Mouse (Mus musculus): ENCODE data around the gene Kcnmb1. TPM values are rescaled to one million over a fixed set of nuclear protein-coding genes. Genes with fewer than 3 reads are reported as not detected.

Kcnmb1 gene
- total and polyA plus RNA-seq, 3 experiments: 0.16 TPM; not detected in 2

- Histone ChIP-seq H3K9me3 (replicated peaks) (peaks cover 17% of the 10 kb centered on the region), H3K4me1 (ENCODE audit: insufficient read depth, low read depth, low read length) (peaks cover 21% of the 10 kb centered on the region), H3K4me3 (ENCODE audit: low read depth, low read length) (no peak overlapping the region; the same call in 1 of the 2 replicates), H3K36me3 (replicated peaks) (no peaks in the 10 kb centered on the region), H3K27me3 (ENCODE audit: insufficient read depth, low read length) (peaks cover 5% of the 10 kb centered on the region; the same call in 1 of the 2 replicates)
- no peak for DNase-seq (ENCODE audit: low spot score)
- ATAC-seq (ENCODE audit: extremely low read depth, insufficient number of reproducible peaks, low FRiP score, poor library complexity, severe bottlenecking): peak; percentile 38
- TF ChIP-seq TAL1 (conservative IDR thresholded peaks at IDR 0.05; ENCODE audit: low read depth, low read length): no peak
- TF ChIP-seq CTCF (IDR thresholded peaks at IDR 0.05; ENCODE audit: low read depth, low read length): no peak
- TF ChIP-seq POLR2AphosphoS5 (IDR thresholded peaks at IDR 0.05; ENCODE audit: insufficient replicate concordance, low read depth, low read length): no peak
- no peak for TF ChIP-seq GATA2 (IDR thresholded peaks at IDR 0.05; ENCODE audit: borderline replicate concordance, low read depth, low read length)
- no peak for TF ChIP-seq GATA1 (IDR thresholded peaks at IDR 0.05; ENCODE audit: borderline replicate concordance, low read length)
These were observed 24.1 kb upstream of the Kcnmb1 start for GRCm38 (mm10) chr11:33938561-33939274.

GRCm38 (mm10) chr11:33939456-33940113, 23.2 kb upstream of the Kcnmb1 start:
- Histone ChIP-seq H3K36me3 (replicated peaks) (no peaks in the 10 kb centered on the region), H3K27me3 (ENCODE audit: insufficient read depth, low read length) (peaks cover 5% of the 10 kb centered on the region; the same call in 1 of the 2 replicates), H3K4me3 (ENCODE audit: low read depth, low read length) (no peak overlapping the region), H3K4me1 (ENCODE audit: insufficient read depth, low read depth, low read length) (peaks cover 25% of the 10 kb centered on the region), H3K9me3 (replicated peaks) (peaks cover 12% of the 10 kb centered on the region)
- no peak for TF ChIP-seq CTCF (IDR thresholded peaks at IDR 0.05; ENCODE audit: low read depth, low read length)
- TF ChIP-seq POLR2AphosphoS5 (IDR thresholded peaks at IDR 0.05; ENCODE audit: insufficient replicate concordance, low read depth, low read length): no peak
- TF ChIP-seq GATA1 (IDR thresholded peaks at IDR 0.05; ENCODE audit: borderline replicate concordance, low read length): no peak
- TF ChIP-seq GATA2 (IDR thresholded peaks at IDR 0.05; ENCODE audit: borderline replicate concordance, low read depth, low read length): no peak
- no peak for TF ChIP-seq TAL1 (conservative IDR thresholded peaks at IDR 0.05; ENCODE audit: low read depth, low read length)
- no peak for ATAC-seq (ENCODE audit: extremely low read depth, insufficient number of reproducible peaks, low FRiP score, poor library complexity, severe bottlenecking)
- DNase-seq (ENCODE audit: low spot score): no peak

- DNase-seq (ENCODE audit: low spot score) (no peak), ATAC-seq (ENCODE audit: extremely low read depth, insufficient number of reproducible peaks, low FRiP score, poor library complexity, severe bottlenecking) (no peak)
- peaks cover 23% of the 10 kb centered on the region for H3K4me1 ChIP-seq (ENCODE audit: insufficient read depth, low read depth, low read length)
- no peaks in the 10 kb centered on the region for H3K36me3 ChIP-seq (replicated peaks)
- no peak overlapping the region for H3K4me3 ChIP-seq (ENCODE audit: low read depth, low read length)
- peaks cover 4% of the 10 kb centered on the region for H3K9me3 ChIP-seq (replicated peaks)
- TF ChIP-seq GATA1 (IDR thresholded peaks at IDR 0.05; ENCODE audit: borderline replicate concordance, low read length) (no peak), CTCF (IDR thresholded peaks at IDR 0.05; ENCODE audit: low read depth, low read length) (no peak), POLR2AphosphoS5 (IDR thresholded peaks at IDR 0.05; ENCODE audit: insufficient replicate concordance, low read depth, low read length) (no peak), TAL1 (conservative IDR thresholded peaks at IDR 0.05; ENCODE audit: low read depth, low read length) (no peak), GATA2 (IDR thresholded peaks at IDR 0.05; ENCODE audit: borderline replicate concordance, low read depth, low read length) (no peak)
- H3K27me3 ChIP-seq (ENCODE audit: insufficient read depth, low read length): no peaks in the 10 kb centered on the region
These were observed 19.2 kb upstream of the Kcnmb1 start for GRCm38 (mm10) chr11:33943565-33943964.

- Histone ChIP-seq H3K36me3 (replicated peaks) (no peaks in the 10 kb centered on the region), H3K4me1 (ENCODE audit: insufficient read depth, low read depth, low read length) (peaks cover 18% of the 10 kb centered on the region), H3K9me3 (replicated peaks) (peaks cover 7% of the 10 kb centered on the region; the same call in 1 of the 2 replicates), H3K27me3 (ENCODE audit: insufficient read depth, low read length) (no peaks in the 10 kb centered on the region), H3K4me3 (ENCODE audit: low read depth, low read length) (no peak overlapping the region)
- no peak for ATAC-seq (ENCODE audit: extremely low read depth, insufficient number of reproducible peaks, low FRiP score, poor library complexity, severe bottlenecking)
- TF ChIP-seq POLR2AphosphoS5 (IDR thresholded peaks at IDR 0.05; ENCODE audit: insufficient replicate concordance, low read depth, low read length): no peak
- no peak for TF ChIP-seq CTCF (IDR thresholded peaks at IDR 0.05; ENCODE audit: low read depth, low read length)
- TF ChIP-seq GATA1 (IDR thresholded peaks at IDR 0.05; ENCODE audit: borderline replicate concordance, low read length): no peak
- no peak for TF ChIP-seq GATA2 (IDR thresholded peaks at IDR 0.05; ENCODE audit: borderline replicate concordance, low read depth, low read length)
- no peak for TF ChIP-seq TAL1 (conservative IDR thresholded peaks at IDR 0.05; ENCODE audit: low read depth, low read length)
- no peak for DNase-seq (ENCODE audit: low spot score)
These were observed 18.6 kb upstream of the Kcnmb1 start for GRCm38 (mm10) chr11:33944067-33944785.

- DNase-seq (ENCODE audit: low spot score): no peak
- H3K36me3 ChIP-seq (replicated peaks): no peaks in the 10 kb centered on the region
- no peak for TF ChIP-seq CTCF (IDR thresholded peaks at IDR 0.05; ENCODE audit: low read depth, low read length)
- no peak for TF ChIP-seq POLR2AphosphoS5 (IDR thresholded peaks at IDR 0.05; ENCODE audit: insufficient replicate concordance, low read depth, low read length)
- TF ChIP-seq GATA2 (IDR thresholded peaks at IDR 0.05; ENCODE audit: borderline replicate concordance, low read depth, low read length): no peak
- TF ChIP-seq GATA1 (IDR thresholded peaks at IDR 0.05; ENCODE audit: borderline replicate concordance, low read length): no peak
- no peak for TF ChIP-seq TAL1 (conservative IDR thresholded peaks at IDR 0.05; ENCODE audit: low read depth, low read length)
- ATAC-seq (ENCODE audit: extremely low read depth, insufficient number of reproducible peaks, low FRiP score, poor library complexity, severe bottlenecking): no peak
- H3K9me3 ChIP-seq (replicated peaks): peaks cover 7% of the 10 kb centered on the region; the same call in 1 of the 2 replicates
- peaks cover 12% of the 10 kb centered on the region for H3K4me1 ChIP-seq (ENCODE audit: insufficient read depth, low read depth, low read length)
- no peak overlapping the region for H3K4me3 ChIP-seq (ENCODE audit: low read depth, low read length)
- no peaks in the 10 kb centered on the region for H3K27me3 ChIP-seq (ENCODE audit: insufficient read depth, low read length)
These were observed 18.0 kb upstream of the Kcnmb1 start for GRCm38 (mm10) chr11:33944786-33945328.

Data from G1E (cell line).